Mouse (Mus musculus) heart, embryonic 11.5 days (tissue): ENCODE measurements at regions not wholly inside any gene's neighbourhood (a gene's known extent, or its start where the extent isn't known, plus 50 kb on each side); places are given as distances from the start of the nearest gene placed in this dataset.

ENCODE experiments used
- ATAC-seq: fragments of 200-750 bp; cut with Nextera tagmentation; replicated peaks from 2 replicates; pipeline ENCODE4 v1.8.0; 2017; ENCODE audit warnings: moderate library complexity; ENCODE audit not compliant: insufficient number of reproducible peaks, low FRiP score, low TSS enrichment
- H3K27ac ChIP-seq: fragments of 300-500 bp; sonication (generic); 2 replicates; pipeline ENCODE4 v1.5.1; 2014; ENCODE audit warnings: mild to moderate bottlenecking, low read depth, low read length
- H3K27me3 ChIP-seq: fragments of 300-500 bp; sonication (generic); 2 replicates; pipeline ENCODE4 v1.6.1; 2014; ENCODE audit warnings: mild to moderate bottlenecking, low read length, mixed read lengths; ENCODE audit not compliant: control insufficient read depth, insufficient read depth
- H3K36me3 ChIP-seq: fragments of 300-500 bp; sonication (generic); 2 replicates; pipeline ENCODE4 v1.6.1; 2014; ENCODE audit warnings: mild to moderate bottlenecking, low read length, moderate library complexity, mixed read lengths; ENCODE audit not compliant: control insufficient read depth, insufficient read depth
- H3K4me1 ChIP-seq: fragments of 300-500 bp; sonication (generic); 2 replicates; pipeline ENCODE4 v1.6.1; 2014; ENCODE audit warnings: low read length; ENCODE audit not compliant: control insufficient read depth, insufficient read depth
- H3K4me2 ChIP-seq: fragments of 300-500 bp; sonication (generic); 2 replicates; pipeline ENCODE4 v1.6.1; 2014; ENCODE audit warnings: mild to moderate bottlenecking, moderate library complexity
- H3K4me3 ChIP-seq: fragments of 300-500 bp; sonication (generic); 2 replicates; pipeline ENCODE4 v1.5.1; 2014; ENCODE audit warnings: low read depth, low read length
- H3K9ac ChIP-seq: fragments of 300-500 bp; sonication (generic); 2 replicates; pipeline ENCODE4 v1.6.1; 2014; ENCODE audit warnings: mild to moderate bottlenecking, low read depth, low read length, moderate library complexity
- H3K9me3 ChIP-seq: fragments of 300-500 bp; sonication (generic); replicated peaks from 2 replicates; pipeline ENCODE4 v1.6.1; 2016; ENCODE audit warnings: low read length; ENCODE audit not compliant: control insufficient read depth
- WGBS: fragments of 180-500 bp; shearing (Covaris S2); extraction: QIAGEN DNeasy Blood & Tissue Kit; methylation state at CpG from one replicate; pipeline ENCODE4 v1.1.7; 2014; ENCODE audit not compliant: insufficient replicate concordance; 5-methylcytosine and 5-hydroxymethylcytosine counted together

GRCm38 (mm10) chr2:148279200-148279599 lies 115.9 kb upstream of the Sstr4 start:
- no peaks in the 10 kb centered on the region for H3K36me3 ChIP-seq
- H3K4me1 ChIP-seq, result no peaks in the 10 kb centered on the region
- no peak overlapping the region for H3K27ac ChIP-seq
- no peaks in the 10 kb centered on the region for H3K9me3 ChIP-seq
- no peak overlapping the region for H3K9ac ChIP-seq
- H3K4me3 ChIP-seq, result no peak overlapping the region
- ATAC-seq, result no peak
- no peaks in the 10 kb centered on the region for H3K27me3 ChIP-seq
- H3K4me2 ChIP-seq, result no peak overlapping the region
- WGBS, result 82% methylated on average over 3 of the region's 3 CpGs

GRCm38 (mm10) chr2:148290326-148290725 lies 104.8 kb upstream of the Sstr4 start:
- Histone ChIP-seq H3K9ac (no peak overlapping the region), H3K27me3 (no peaks in the 10 kb centered on the region), H3K4me2 (no peak overlapping the region), H3K4me3 (no peak overlapping the region), H3K27ac (no peak overlapping the region), H3K4me1 (no peaks in the 10 kb centered on the region), H3K9me3 (no peaks in the 10 kb centered on the region), H3K36me3 (no peaks in the 10 kb centered on the region)
- 47% methylated on average over 3 of the region's 3 CpGs for WGBS
- no peak for ATAC-seq

- Histone ChIP-seq H3K9me3 (no peaks in the 10 kb centered on the region), H3K4me2 (no peak overlapping the region), H3K36me3 (no peaks in the 10 kb centered on the region), H3K27ac (no peak overlapping the region), H3K4me1 (no peaks in the 10 kb centered on the region), H3K4me3 (no peak overlapping the region), H3K27me3 (no peaks in the 10 kb centered on the region), H3K9ac (no peak overlapping the region)
- ATAC-seq, result no peak
- 83% methylated on average over 5 of the region's 5 CpGs for WGBS
Observed at GRCm38 (mm10) chr2:148292442-148292841, 102.7 kb upstream of the Sstr4 start.

- WGBS, result 48% methylated on average over 2 of the region's 2 CpGs
Observed at GRCm38 (mm10) chr2:148292895-148293294, 102.2 kb upstream of the Sstr4 start.

GRCm38 (mm10) chr2:148300879-148301278 lies 94.3 kb upstream of the Sstr4 start:
- 60% methylated on average over 2 of the region's 2 CpGs for WGBS
- H3K4me3 ChIP-seq, result no peak overlapping the region

More at GRCm38 (mm10) chr2:148292895-148293294, 102.2 kb upstream of the Sstr4 start:
- Histone ChIP-seq H3K4me3 (no peak overlapping the region), H3K4me1 (no peaks in the 10 kb centered on the region), H3K9ac (no peak overlapping the region), H3K36me3 (no peaks in the 10 kb centered on the region), H3K4me2 (no peak overlapping the region), H3K27me3 (no peaks in the 10 kb centered on the region), H3K27ac (no peak overlapping the region), H3K9me3 (no peaks in the 10 kb centered on the region)
- no peak for ATAC-seq

GRCm38 (mm10) chr2:148312255-148312654 lies 82.9 kb upstream of the Sstr4 start:
- no peak for ATAC-seq
- WGBS, result 79% methylated on average over 2 of the region's 2 CpGs
- no peak overlapping the region for H3K9ac ChIP-seq
- no peak overlapping the region for H3K4me2 ChIP-seq
- H3K27me3 ChIP-seq, result no peaks in the 10 kb centered on the region
- H3K4me3 ChIP-seq, result no peak overlapping the region
- no peaks in the 10 kb centered on the region for H3K9me3 ChIP-seq
- H3K27ac ChIP-seq, result no peak overlapping the region
- H3K36me3 ChIP-seq, result no peaks in the 10 kb centered on the region
- no peaks in the 10 kb centered on the region for H3K4me1 ChIP-seq

More at GRCm38 (mm10) chr2:148300879-148301278, 94.3 kb upstream of the Sstr4 start:
- no peak overlapping the region for H3K27ac ChIP-seq
- no peaks in the 10 kb centered on the region for H3K27me3 ChIP-seq
- no peaks in the 10 kb centered on the region for H3K36me3 ChIP-seq
- H3K4me1 ChIP-seq, result no peaks in the 10 kb centered on the region
- no peaks in the 10 kb centered on the region for H3K9me3 ChIP-seq
- no peak overlapping the region for H3K4me2 ChIP-seq
- H3K9ac ChIP-seq, result no peak overlapping the region
- no peak for ATAC-seq

- 69% methylated on average over 1 of the region's 1 CpGs for WGBS
Observed at GRCm38 (mm10) chr2:148320896-148321295, 74.2 kb upstream of the Sstr4 start.

GRCm38 (mm10) chr2:148325362-148325761 lies 69.8 kb upstream of the Sstr4 start:
- ATAC-seq, result no peak
- H3K9me3 ChIP-seq, result no peaks in the 10 kb centered on the region
- H3K27me3 ChIP-seq, result no peaks in the 10 kb centered on the region
- no peak overlapping the region for H3K27ac ChIP-seq
- WGBS, result 76% methylated on average over 3 of the region's 3 CpGs
- H3K36me3 ChIP-seq, result no peaks in the 10 kb centered on the region
- H3K9ac ChIP-seq, result no peak overlapping the region
- H3K4me3 ChIP-seq, result no peak overlapping the region
- no peaks in the 10 kb centered on the region for H3K4me1 ChIP-seq
- H3K4me2 ChIP-seq, result no peak overlapping the region

More at GRCm38 (mm10) chr2:148320896-148321295, 74.2 kb upstream of the Sstr4 start:
- H3K27me3 ChIP-seq, result no peaks in the 10 kb centered on the region
- no peak for ATAC-seq
- no peaks in the 10 kb centered on the region for H3K36me3 ChIP-seq
- no peak overlapping the region for H3K4me3 ChIP-seq
- H3K9ac ChIP-seq, result no peak overlapping the region
- H3K27ac ChIP-seq, result no peak overlapping the region
- no peak overlapping the region for H3K4me2 ChIP-seq
- H3K4me1 ChIP-seq, result no peaks in the 10 kb centered on the region
- no peaks in the 10 kb centered on the region for H3K9me3 ChIP-seq

GRCm38 (mm10) chr2:148325854-148326387 lies 69.2 kb upstream of the Sstr4 start:
- no peak overlapping the region for H3K27ac ChIP-seq
- H3K4me3 ChIP-seq, result no peak overlapping the region
- ATAC-seq, result no peak
- H3K9ac ChIP-seq, result no peak overlapping the region
- H3K27me3 ChIP-seq, result no peaks in the 10 kb centered on the region
- H3K4me2 ChIP-seq, result no peak overlapping the region
- no peaks in the 10 kb centered on the region for H3K9me3 ChIP-seq
- no peaks in the 10 kb centered on the region for H3K36me3 ChIP-seq
- no peaks in the 10 kb centered on the region for H3K4me1 ChIP-seq
- WGBS, result 68% methylated on average over 4 of the region's 4 CpGs
